Mouse (Mus musculus) erythroblast, embryonic 14.5 days (primary cell): ENCODE results near the gene Hist1h2bn.
"Not testable (repeated sequence)": the region's sequence is repeated elsewhere in the genome, so short reads cannot be mapped to it uniquely, and the experiment has no call there.

Experiments
- GATA1 ChIP-seq: IDR thresholded peaks from 2 replicates; pipeline ENCODE4 v1.6.1; 2012; ENCODE audit warnings: low read length, inconsistent platforms, mixed read lengths
- TAL1 ChIP-seq: IDR thresholded peaks from 3 replicates; pipeline ENCODE4 v1.6.1; 2012; ENCODE audit warnings: low read length, inconsistent platforms, mixed read lengths

DNA sequence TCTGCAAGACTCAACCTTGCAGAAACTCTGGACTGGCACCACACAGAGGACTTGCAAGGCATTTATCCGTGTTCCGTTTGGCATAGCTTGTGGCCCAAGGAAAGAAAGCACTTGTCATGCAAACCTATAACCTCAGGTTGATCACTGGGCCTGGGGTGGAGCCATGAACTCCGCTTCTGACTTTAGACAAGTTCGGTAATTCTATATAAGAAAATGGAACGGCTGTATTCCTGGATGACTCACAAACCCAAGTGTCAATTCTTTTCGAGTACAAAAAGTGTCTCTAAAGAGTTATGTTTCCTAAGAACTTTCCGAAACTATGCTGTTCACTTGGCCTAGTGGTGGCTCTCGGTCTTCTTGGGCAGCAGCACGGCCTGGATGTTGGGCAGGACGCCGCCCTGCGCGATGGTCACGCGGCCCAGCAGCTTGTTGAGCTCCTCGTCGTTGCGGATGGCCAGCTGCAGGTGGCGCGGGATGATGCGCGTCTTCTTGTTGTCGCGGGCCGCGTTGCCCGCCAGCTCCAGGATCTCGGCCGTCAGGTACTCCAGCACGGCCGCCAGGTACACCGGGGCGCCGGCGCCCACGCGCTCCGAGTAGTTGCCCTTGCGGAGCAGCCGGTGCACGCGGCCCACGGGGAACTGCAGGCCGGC lies 32.7 kb upstream of the Hist1h2bn start:
- TF ChIP-seq GATA1, TAL1: not testable (repeated sequence)
